Mouse (Mus musculus): Measurements from ENCODE around the gene Hspbp1.

Gene Hspbp1

DNA sequence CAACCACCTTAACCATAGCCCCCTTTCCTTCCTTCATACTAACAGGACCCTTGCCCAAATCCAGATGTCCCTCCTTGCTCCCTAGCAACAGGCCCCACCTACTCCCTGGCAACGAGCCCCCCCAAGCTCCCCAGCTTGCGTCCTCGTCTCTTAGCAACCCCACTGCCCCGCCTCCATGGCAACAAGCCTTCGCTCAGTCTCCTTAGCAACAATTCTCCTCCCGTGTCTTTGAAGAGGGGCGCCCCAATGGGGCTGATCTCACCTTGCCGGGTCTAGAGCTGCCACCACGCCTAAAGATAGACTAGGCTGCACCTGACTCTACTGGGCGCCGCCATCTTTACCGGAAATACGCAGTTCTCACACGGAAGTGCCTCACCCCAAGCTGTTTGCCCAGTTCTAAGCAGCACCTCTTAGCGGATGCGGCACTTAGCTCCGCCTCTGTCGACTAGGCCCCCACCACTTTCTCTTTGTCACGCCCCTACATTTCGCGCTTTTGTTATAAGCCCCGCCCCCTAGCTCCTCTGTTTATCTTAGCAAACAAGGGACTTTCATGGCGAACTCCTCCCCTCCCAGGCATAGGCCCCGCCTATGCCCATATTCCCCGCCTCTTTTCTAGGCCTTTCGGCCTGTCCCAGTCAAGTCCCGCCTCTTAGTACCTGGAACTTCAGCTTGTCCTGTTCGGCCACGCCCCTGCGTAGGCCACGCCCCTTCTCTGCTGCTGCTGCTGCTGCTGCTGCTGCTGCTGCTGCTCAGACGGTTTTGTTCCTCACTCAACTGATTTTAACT lies at the start of gene Hspbp1:
TSS of gene Hspbp1 (minus strand) at position 437 of the 786 bp plus-strand sequence.
- DNase-seq, result peak; percentile 86 to 88

DNA sequence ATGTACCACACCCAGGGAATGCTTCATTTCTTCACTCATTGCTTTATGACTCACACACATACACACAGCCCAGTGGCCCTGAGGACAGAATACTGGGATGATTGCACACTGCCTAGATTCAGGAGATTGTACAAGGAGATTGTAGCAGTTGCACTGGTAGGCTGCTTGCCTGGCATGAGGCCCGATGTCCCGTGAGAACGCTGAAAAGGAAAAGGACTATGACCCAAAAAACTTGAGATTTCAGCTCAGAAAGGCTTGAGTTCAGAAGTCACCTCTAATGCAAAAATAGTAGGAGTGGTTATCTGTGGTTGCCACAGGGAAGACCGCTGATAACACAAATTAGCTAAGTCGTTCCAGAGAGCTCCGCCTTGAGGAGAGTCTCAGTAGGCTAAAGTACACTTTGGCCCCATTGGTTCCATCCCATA lies 48.1 kb upstream of the Hspbp1 start:
- no peak for DNase-seq

DNA sequence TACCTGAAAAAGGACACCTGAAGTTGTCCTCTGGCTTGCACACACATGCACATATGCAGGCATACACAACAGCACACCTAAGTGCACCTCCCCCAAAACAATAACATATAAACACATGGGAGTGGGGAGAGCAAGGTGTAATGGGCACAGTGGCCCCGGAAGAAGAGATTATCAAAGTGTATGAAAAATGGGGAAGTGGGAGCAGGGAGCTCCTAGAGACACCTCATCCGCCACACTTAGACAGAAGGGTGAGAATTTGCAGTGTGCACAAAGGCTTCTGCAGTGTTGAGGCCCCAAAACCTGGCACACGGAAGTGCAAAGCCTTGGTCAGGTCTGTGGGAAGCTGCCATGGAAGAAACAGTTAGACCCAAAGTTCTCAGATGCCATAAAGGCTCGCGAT lies 46.2 kb upstream of the Hspbp1 start:
- no peak for DNase-seq

DNA sequence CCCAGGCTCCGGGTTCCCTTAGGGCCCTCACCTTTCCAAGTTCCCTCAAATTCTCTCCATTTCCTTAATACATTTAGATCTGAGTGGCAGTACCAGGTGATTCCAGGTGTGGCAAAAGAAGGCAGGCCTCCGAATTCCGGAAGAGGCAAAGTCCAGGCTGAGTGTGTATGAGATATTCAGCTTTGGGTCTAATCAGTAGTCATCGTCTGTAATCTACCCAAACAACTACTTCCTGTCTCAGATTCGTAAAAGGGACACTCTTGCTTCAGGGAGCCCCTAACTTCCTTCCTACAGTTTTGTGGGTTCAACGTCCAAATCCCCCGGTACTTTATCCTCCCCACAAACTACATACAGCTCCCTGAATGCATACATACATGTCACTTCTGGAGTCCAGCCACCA lies 40.3 kb upstream of the Hspbp1 start, which contains the start of gene Tmem150b:
TSS of gene Tmem150b (minus strand) at position 81 of the 400 bp plus-strand sequence.
- DNase-seq, result no peak

DNA sequence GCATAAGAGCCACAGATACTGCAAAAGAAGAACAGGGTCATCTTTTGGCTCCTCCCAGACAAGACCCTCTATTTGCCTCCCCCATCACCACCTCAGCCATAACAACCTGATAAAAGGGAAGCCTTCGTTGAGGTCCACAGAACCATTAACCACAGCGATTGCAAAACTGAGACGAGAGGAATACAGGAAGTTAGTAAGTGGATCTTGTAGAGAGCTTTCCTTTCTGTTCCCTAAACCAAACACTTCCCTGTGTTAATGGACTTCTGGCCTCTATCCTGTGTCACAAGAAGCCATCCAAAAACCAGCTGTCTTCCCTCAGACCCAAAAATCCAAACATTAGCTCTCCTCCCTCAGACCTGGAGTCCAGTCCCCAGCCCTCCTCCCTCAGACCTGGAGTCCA lies 39.5 kb upstream of the Hspbp1 start:
- no peak for DNase-seq

DNA sequence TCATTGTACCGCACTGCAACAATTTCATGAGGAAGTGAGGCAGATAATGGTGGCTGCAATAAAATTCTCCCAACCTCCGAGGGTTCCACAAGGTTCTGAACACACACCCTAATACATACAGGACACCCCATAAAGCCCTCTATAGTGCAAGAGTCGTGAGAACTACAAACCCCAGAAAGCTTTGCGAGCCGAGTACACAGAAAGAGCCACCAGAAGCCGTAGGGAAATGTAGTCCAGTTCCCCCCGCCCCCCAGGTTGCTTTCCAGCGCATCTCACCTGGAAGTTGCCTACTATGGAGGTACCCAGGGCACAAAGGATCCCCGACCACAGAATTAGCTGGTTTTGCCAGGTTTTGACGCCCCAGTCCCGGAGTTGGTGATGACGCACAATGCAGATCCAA lies 38.6 kb upstream of the Hspbp1 start:
- DNase-seq, result peak; percentile 63 to 68

DNA sequence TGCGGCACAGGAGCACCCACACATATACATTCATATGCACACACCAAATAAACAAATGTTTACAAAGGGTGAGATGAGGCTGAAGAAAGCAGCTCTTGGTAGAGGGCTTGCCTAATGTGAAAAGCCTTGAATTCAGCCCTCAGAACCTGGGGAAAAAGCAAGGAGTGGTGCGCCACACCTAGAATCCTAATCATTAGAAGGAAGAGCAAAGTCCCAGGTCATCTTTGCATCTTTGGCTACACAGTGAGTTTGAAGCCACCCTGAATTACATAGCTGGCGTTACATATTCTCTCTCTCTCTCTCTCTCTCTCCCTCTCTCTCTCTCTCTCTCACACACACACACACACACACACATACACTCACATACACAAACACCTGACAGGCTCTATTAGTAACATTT lies 34.4 kb upstream of the Hspbp1 start:
- no peak for DNase-seq

DNA sequence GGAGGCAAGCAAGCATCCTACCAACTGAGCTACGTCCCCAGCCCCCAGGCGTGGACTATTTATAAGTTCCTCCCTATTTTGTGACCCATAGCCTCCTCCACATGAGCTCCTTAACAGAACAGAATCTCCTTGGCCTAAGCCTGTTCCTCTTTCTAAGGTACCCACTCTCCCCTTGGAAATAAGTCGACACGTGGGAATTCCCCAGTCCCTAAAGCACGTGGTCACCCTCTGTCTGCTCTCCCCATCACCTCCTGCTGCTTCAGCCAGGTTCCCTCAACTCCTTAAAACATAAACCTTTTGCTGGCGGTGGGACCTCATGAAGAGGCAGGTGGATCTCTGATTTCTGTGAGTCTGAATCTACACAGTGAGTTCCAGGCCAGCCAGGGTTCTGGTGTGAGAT lies 32.1 kb upstream of the Hspbp1 start:
- no peak for DNase-seq

DNA sequence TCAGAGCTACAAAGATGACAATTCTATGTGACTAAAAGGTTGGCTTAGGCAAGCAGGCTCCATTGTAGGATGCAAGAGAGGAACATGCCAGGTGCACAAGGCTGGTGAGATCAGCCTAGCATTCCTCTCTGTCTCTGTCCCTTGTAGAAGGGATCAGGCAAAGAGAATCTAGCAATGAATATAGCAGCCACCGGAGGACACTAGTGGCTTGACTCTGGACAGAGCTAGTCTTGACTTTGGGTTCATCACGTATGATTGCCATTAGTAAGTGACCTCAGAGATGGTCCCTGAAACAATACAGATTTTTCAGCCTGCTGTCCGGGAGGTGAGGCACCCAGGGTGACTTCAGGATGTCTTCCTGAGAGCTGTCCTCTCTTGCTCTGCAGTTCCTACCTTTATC lies 27.7 kb upstream of the Hspbp1 start:
- DNase-seq, result no peak

DNA sequence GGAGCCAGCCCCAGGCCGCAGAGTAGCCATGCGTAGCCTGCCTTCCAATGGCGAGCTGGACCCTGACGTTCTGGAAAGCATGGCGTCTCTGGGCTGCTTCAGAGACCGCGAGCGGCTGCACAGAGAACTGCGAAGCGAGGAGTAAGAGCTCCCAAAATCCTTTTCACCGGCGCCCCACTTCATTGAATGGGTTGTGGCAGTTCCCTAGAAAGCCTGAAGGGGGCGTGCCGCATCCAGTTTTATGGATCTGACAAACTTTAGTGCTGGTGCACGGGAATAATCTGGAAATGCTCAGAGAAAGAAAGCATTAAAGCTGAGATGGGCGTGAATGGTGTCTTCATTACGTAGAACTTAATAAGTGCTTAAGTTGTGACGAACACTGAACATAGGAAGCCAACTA lies 20.2 kb upstream of the Hspbp1 start:
- peak; percentile 42 to 81 for DNase-seq

DNA sequence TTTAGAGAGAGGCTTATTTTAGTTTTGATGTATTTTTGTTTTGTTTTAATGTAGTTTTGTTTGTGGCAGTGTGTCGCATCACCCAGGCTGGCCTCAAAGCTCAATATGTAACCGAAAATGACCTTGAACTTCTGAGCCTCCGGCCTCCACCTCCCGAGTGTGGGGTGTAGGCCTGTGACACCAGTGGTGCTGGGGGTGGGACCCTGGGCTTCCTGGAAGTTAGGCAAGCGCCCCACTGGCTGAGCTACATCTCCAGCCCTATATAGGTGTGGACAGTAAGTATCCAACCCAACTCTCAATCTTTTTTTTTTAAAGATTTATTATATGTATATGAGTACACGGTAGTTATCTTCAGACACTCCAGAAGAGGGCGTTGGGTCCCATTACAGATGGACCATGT lies 18.3 kb upstream of the Hspbp1 start:
- DNase-seq, result no peak

DNA sequence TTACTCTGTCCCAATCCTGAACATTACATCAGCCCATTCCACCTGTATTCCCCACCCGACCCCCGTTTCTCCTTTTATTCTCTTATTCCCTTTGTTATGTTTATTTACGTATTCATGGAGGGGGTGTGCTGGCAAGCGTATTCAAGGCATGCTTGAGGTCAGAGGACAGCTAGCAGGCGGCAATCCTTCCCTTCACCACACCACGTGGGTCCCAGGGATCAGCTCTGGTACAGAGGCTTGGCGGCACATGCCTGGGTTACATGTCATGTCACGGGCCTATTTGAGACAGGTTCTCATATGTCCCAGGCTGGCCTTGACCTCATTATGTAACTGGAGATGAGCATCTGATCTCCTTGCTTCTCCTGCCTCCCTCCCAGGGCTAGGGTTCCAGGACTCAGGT lies 17.5 kb upstream of the Hspbp1 start:
- DNase-seq, result no peak

DNA sequence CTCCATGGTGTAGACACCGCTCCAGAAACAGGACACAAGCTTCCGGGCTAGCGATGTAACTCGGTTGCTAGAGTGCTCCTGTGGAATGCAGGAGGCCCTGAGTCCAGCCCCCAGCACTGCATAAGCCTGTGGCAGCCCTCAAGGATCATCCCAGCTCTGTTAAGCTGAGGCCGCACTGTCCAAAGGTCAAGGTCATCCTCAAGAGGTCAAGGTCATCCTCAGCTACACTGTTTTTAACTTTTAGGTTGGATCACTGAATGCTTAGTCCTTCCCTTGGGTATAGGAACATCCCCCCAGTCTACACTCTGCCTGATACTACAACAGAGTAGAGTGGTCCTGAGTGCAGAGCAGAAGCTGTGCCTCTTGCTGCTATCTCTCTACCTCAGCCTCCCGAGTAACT lies 8.1 kb upstream of the Hspbp1 start:
- DNase-seq, result no peak

DNA sequence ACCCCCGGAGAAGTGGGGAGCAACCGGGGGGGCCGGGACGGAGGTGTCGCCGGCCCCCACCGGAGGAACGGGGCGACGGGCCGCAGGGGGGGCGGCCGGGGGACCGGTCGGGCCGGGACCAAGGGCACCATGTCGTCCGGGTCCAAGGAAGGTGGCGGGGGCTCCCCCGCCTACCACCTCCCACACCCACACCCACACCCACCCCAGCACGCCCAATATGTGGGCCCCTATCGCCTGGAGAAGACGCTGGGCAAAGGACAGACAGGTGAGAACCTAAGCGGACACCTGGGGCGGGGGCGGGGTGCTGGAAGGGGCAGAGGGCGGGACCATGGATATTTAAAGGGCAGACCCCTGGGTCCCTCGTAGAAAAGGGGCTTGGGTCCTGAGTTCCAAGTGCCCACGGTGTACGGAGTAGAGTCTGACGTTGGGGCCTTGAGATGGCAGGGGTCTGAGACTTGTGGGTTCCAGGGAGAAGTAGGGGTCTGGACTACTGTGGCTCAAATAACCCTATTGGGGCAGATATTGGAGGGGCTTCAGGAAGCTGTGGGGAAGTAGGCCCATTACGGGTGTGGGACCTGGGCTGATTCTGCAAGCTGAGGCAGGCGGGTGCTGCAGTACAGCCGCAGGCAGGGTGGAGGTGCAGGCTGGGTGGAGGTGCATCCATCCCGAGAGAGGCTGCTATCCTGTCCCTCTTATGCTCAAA lies 6.2 kb upstream of the Hspbp1 start:
- DNase-seq, result peak; percentile 46 to 53

DNA sequence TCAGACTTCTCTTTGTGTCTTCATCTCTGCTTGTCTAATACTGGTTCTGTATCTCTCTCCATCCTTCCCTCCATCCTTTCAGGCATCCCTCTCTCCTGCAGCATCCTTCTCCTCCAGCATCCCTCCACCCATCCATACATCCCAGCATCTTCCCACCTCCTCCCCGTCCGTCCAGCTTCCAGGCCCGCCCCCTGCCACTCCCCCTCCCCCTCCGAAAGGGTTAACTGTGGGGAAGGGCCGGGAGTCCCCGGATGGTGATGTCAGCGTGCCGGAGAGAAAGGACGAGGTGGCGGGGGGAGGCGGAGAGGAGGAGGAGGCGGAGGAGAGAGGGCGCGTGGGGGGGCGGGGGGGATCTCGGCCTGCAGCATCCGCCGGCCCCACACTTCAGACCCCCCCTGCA lies 5.5 kb upstream of the Hspbp1 start, which contains the start of gene Brsk1:
TSS of gene Brsk1 (plus strand) at position 218 of the 400 bp plus-strand sequence.
- peak; percentile 93 to 96 for DNase-seq

DNA sequence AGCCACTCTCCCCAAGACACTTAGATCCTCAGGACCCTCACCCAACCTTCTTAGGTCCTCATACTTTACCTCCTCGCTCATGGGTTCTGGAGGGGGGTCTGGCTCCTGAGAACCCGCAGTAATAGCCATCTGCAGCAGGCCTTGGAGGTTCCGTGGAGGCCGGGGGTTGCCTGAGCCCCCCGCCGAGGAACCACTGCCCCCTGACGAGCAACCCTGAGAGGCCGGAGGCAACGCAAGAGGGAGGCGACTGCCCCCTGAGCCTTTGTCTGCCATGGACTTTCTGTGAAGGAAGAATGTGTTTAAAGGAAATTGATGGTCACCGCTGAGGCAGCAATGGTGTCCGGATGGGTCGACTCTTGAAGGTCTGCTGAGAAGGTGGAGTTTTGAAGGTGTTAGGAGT lies 665 bp downstream of the Hspbp1 start:
- DNase-seq, result peak; percentile 20 to 24

DNA sequence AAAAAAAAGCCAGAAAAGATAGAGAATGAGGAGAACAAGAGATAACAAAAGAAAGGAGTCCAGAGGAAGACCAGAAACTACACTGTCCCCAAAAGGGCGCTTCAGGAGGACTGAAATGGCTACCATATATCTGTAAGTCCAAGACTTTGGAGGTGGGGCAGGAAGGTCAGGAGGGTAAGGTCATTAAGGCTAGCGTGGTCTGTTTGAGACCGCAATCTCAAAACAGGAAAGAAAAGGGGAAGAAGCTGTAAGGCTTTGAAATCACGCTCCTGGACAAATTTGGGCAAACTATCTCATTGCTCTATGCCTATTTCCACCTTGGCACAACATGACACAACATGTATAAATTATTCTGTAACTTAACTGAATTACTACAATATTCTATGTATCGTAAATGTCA lies 1.6 kb downstream of the Hspbp1 start:
- DNase-seq, result no peak

DNA sequence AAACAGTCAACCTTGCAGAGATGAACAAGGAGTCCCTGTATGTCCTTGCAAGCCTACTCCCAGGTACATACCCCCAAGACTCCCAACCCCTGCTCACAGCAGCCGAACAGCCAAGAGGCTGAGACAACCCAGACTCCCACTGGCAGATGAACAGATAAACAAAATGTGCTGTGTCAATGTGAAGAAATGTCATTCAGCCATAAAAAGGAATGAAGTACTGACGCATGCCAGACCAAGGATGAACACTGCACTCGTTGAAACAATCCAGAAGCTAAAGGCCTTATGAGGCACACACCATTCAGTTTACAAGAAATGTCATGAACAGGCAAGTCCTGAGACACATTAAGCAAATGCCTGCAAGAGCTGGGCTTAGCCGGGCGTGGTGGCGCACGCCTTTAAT lies 9.7 kb downstream of the Hspbp1 start:
- DNase-seq, result no peak

DNA sequence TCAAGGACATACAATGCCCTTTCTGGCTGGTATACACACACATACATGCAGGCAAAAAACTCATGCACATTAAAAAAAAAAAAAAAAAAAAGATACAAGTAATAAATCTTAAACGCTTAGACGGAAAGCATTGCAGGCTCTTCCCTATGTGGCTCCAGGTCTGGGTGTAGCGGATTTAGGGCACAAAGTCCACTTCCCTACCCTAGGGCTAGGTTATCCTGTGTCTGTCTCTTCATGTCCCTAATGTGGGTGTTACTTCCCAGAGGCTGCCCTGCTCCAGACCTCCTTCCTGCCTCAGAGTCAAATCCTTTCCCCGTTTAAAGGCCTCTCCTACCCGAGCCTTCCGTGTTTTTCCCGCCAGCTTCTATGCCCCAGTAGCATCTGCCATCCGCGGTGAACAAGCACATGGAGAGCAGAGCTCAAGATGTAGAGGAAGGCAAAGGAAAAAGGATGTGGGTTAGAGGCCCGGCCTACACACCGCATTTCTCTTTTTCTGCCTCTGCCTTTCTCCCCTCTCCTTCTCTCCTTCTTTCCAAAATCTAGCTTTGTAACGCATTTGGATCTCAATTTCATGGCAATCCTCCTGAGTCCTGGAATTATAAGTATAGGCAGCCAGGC lies 10.6 kb downstream of the Hspbp1 start:
- DNase-seq, result no peak

DNA sequence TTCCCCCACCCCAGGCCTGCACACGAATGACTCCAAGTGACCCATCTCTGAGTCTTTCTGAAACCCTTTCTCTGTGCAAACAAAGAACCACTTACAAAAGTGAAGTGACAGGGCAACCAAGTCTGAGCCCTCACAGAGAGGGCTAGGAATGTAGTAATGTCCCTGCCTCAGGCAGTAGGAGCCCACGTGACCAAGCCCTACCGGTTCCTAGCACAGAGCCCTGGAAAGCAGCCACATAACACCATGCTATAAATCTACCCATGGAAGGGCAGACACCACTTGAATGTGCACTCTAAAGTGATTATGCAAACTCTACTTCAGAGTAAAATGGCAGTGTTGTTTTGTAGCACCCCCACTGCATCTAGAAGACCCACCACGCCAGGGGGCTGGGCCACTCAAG lies 12.9 kb downstream of the Hspbp1 start:
- no peak for DNase-seq

DNA sequence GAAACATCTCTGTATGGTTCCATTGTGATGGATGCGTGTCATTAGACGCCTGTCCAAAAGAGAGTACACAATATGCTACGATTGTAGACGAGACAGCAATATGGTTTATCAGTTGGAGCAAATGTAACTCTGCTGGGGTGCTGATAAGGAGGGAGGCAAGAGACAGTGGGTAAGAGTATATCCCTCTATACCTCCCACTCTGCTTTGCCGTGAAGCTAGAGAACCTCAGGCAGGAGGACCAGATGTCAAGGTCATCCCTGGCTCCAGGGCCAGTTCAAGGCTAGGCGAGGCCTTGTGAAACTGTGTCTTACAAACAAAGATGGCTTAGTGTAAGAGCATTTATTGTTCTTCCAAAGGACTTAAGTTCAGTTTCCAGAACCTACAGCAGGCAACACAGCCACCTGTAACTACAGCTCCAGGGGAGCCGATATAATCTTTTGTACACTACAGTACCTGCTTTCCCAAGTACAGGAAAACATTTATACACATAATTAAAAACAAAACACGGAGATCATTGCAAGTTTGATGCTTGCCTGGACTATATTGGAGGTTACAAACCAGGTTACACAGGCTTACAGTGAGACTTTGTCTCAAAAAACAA lies 14.1 kb downstream of the Hspbp1 start:
- DNase-seq, result no peak

DNA sequence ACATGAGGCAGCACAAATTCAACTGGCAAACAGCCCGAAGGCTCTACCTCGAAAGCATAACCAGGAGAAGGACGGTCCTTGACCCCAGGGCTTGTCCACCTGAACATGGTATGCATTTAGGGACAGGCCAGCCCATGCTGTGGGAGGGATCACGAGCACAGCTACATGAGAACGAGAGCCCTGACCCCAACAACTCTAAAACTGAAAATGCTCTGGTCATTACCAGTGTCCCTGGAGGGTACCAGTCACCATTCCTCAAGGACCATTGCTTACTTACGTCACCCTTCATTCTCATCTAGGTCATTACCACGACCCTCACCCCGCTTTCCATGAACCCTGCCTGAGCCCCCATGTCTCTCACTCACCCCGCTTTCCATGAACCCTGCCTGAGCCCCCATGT lies 15.7 kb downstream of the Hspbp1 start:
- DNase-seq, result no peak

DNA sequence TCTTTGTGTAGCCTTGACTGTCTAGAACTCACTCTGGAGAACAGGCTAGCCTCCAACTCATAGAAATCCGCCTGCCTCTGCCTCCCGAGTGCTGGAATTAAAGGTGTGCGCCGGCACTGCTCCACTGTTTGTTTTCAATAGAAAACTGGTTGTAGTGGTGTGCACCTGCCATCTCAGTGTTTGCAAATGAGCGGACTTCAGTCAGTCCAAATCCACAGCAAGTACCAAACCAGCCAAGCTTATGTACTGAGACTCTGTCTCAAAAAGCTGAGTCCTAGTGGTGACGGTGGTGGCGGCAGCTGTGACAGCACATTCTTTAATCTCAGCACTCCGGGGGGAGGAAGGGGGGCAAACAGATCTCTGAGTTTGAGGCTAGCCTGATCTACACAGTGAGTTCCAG lies 16.4 kb downstream of the Hspbp1 start:
- DNase-seq, result no peak

Measured in cerebellum, postnatal 14 days (tissue).